Mouse (Mus musculus) lung, embryonic 16.5 days (tissue): Measurements from ENCODE around the gene Kmo. TPM values are rescaled to one million over a fixed set of nuclear protein-coding genes. Genes with fewer than 3 reads are reported as not detected.

Source experiments
- ATAC-seq: fragments of 200-750 bp; cut with Nextera tagmentation; 2 replicates; pipeline ENCODE4 v1.8.0; 2017; ENCODE audit warnings: low read depth, mild to moderate bottlenecking, moderate library complexity
- H3K27ac ChIP-seq: fragments of 300-500 bp; sonication (generic); 2 replicates; pipeline ENCODE4 v1.5.1; 2014; ENCODE audit warnings: mild to moderate bottlenecking, control low read depth, low read length
- H3K27me3 ChIP-seq: fragments of 300-500 bp; sonication (generic); 2 replicates; pipeline ENCODE4 v1.6.1; 2014; ENCODE audit warnings: low read depth, low read length, mixed read lengths; ENCODE audit not compliant: control insufficient read depth, insufficient read depth
- H3K36me3 ChIP-seq: fragments of 300-500 bp; sonication (generic); 2 replicates; pipeline ENCODE4 v1.6.1; 2014; ENCODE audit warnings: low read length; ENCODE audit not compliant: control insufficient read depth, insufficient read depth
- H3K4me1 ChIP-seq: fragments of 300-500 bp; sonication (generic); replicated peaks from 2 replicates; pipeline ENCODE4 v1.6.1; 2014; ENCODE audit warnings: low read length, mixed read lengths; ENCODE audit not compliant: control insufficient read depth, insufficient read depth
- H3K4me2 ChIP-seq: fragments of 300-500 bp; sonication (generic); 2 replicates; pipeline ENCODE4 v1.6.1; 2014; ENCODE audit warnings: low read depth, low read length, control low read depth
- H3K4me3 ChIP-seq: fragments of 300-500 bp; sonication (generic); 2 replicates; pipeline ENCODE4 v1.5.1; 2014; ENCODE audit warnings: mild to moderate bottlenecking, low read length, control low read depth
- H3K9ac ChIP-seq: fragments of 300-500 bp; sonication (generic); 2 replicates; pipeline ENCODE4 v1.6.1; 2014; ENCODE audit warnings: low read length, control low read depth
- H3K9me3 ChIP-seq: fragments of 300-500 bp; sonication (generic); 2 replicates; pipeline ENCODE4 v1.6.1; 2016; ENCODE audit warnings: low read length; ENCODE audit not compliant: control insufficient read depth
- WGBS: fragments of 180-500 bp; shearing (Covaris S2); extraction: QIAGEN DNeasy Blood & Tissue Kit; methylation state at CpG from one replicate; pipeline ENCODE4 v1.1.7; 2014; 5-methylcytosine and 5-hydroxymethylcytosine counted together
- polyA plus RNA-seq: library from polyadenylated mRNA; unstranded; fragments of >200 nt; fragmentation: Nextera tagmentation; extraction: Ambion mirVana; gene quantifications from 2 replicates; pipeline ENCODE4 v1.2.1, GENCODE M21; 2015

The Kmo gene
- polyA plus RNA-seq, 1 experiment from 2014 or later, result 0.31 TPM

DNA sequence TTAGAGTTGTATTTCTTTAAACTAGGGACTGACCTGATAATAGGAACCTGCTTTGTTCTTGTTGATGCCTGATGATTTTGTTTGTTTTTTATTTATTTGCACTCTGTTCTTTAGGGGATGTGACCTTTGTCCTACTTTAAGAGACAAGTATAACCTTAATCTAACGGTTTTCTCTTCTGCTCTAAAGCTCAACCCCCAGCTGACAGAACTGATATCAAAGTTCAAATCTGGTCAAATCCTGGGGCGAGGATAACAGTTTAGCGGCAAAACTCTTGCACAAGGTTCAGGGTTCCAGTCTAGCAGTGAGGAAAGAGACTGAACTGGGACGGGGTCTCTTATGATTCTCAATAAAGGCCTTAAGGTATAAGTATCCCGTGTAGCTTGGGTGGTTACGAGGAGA lies 9.1 kb downstream of the Kmo start:
- Histone ChIP-seq H3K9me3 (no peaks in the 10 kb centered on the region), H3K4me1 (peaks cover 5% of the 10 kb centered on the region), H3K27ac (no peak overlapping the region), H3K9ac (no peak overlapping the region), H3K36me3 (no peaks in the 10 kb centered on the region), H3K4me3 (no peak overlapping the region), H3K27me3 (no peaks in the 10 kb centered on the region), H3K4me2 (no peak overlapping the region)
- 80% methylated on average over 6 of the region's 6 CpGs for WGBS
- no peak for ATAC-seq

DNA sequence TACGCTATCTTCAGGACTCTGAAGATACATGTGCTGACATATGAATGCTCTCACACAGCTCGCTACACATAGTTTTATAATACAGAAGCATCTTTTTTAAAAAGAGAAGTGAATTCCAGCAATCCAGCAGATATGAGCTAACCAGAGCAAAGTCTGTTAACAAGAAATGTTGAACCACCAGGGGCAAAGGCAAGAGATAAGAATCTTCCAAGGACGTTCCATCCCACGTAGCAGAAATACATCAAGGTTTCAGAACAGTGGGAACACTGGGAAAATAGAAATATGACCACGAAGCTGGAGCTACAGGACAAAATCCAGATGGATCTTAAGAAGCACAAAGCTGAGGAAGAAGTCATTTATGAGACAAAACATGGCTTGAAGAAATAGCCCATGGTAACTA lies 10.2 kb downstream of the Kmo start:
- WGBS, result 73% methylated on average over 5 of the region's 5 CpGs
- no peaks in the 10 kb centered on the region for H3K36me3 ChIP-seq
- no peaks in the 10 kb centered on the region for H3K27me3 ChIP-seq
- H3K9ac ChIP-seq, result no peak overlapping the region
- H3K27ac ChIP-seq, result no peak overlapping the region
- no peak overlapping the region for H3K4me3 ChIP-seq
- H3K4me2 ChIP-seq, result no peak overlapping the region
- ATAC-seq, result no peak
- H3K4me1 ChIP-seq, result no peaks in the 10 kb centered on the region
- no peaks in the 10 kb centered on the region for H3K9me3 ChIP-seq

DNA sequence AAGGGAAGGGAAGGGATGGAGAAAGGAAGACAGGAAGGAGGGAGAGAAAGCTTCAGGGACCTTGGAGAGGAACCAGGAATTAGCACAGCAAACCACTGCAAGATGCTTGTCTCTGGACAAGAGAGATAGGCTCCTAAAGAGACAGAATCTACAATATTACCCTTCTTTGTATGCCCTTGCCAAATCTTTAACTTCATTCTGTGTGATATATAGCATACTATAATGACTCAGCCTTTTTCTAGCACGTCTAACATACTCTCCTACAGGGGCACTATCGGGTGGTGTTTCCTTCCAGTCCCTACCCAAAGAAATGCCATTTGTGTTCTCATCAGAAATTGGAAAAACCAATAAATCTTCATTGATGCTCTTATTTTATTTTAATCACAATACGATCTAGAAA lies 10.9 kb downstream of the Kmo start:
- no peaks in the 10 kb centered on the region for H3K9me3 ChIP-seq
- no peaks in the 10 kb centered on the region for H3K36me3 ChIP-seq
- no peak for ATAC-seq
- H3K27me3 ChIP-seq, result no peaks in the 10 kb centered on the region
- no peak overlapping the region for H3K4me2 ChIP-seq
- H3K9ac ChIP-seq, result no peak overlapping the region
- H3K4me3 ChIP-seq, result no peak overlapping the region
- H3K4me1 ChIP-seq, result no peaks in the 10 kb centered on the region
- H3K27ac ChIP-seq, result no peak overlapping the region
- 84% methylated on average over 3 of the region's 3 CpGs for WGBS

DNA sequence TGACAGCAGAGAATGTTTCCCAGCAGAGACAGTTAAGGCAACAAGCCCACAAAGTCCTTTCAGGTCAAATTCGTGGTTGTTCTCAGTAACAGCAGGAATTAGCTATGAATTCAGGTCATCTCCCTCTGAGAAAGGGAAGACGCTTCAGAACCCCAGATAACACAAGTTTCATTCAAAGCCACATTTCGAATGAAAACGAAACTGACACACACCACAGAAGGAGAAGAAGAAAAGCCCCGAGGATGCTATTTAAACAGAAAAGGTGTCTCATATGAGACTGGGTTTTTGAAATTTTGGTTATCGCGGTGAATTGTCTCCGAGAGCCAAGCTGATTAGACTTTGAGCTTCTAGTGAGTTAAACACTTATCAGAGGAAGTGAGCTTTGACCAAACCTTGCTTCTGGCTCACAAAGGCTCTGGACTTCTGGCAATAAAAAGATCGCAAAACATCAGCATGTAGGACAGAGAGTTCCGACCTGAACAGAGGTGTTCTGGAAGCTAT lies 11.6 kb downstream of the Kmo start:
- Histone ChIP-seq H3K9ac (no peak overlapping the region), H3K4me2 (no peak overlapping the region), H3K4me3 (no peak overlapping the region), H3K4me1 (no peaks in the 10 kb centered on the region), H3K27ac (no peak overlapping the region), H3K27me3 (no peaks in the 10 kb centered on the region), H3K9me3 (no peaks in the 10 kb centered on the region), H3K36me3 (no peaks in the 10 kb centered on the region)
- no peak for ATAC-seq
- WGBS, result 70% methylated on average over 10 of the region's 10 CpGs

DNA sequence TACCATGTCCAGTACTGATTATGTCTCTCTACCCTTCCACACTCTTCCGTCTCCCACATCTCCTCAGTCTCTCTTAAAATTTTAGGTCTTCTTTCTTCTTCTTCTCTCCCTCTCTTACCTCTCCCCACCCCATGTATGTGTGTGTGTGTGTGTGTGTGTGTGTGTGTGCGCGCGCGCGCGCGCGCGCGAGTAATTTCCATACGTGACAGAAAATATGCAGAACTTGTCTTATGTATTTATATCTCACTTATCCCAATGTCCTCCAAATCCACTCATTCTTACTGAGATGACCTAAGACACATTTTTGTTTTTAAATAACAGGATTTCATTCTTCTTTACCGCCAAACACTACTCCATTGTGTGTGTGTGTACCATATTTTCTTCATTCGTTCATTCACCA lies 12.3 kb downstream of the Kmo start:
- no peak overlapping the region for H3K4me2 ChIP-seq
- ATAC-seq, result no peak
- 96% methylated on average over 13 of the region's 14 CpGs for WGBS

DNA sequence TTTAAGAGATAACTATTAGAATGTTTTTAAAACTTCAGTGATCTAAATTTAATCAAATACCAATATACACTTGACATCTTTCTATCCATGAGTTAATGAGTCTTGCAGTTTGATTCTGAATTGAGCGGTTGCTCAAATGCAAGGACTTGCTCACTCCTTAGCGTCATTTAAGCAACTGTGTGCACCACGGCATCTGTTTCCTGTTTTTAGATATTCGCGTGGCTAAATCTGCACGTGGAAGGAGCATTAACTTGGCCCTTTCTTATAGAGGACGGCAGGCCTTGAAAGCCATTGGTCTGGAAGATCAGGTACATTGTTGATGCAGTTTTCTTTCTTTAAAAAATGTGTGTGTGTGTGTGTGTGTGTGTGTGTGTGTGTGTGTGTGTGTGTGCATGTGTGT lies 17.5 kb downstream of the Kmo start:
- Histone ChIP-seq H3K36me3 (no peaks in the 10 kb centered on the region), H3K27ac (no peak overlapping the region), H3K9me3 (no peaks in the 10 kb centered on the region), H3K4me1 (no peaks in the 10 kb centered on the region), H3K9ac (no peak overlapping the region), H3K4me2 (no peak overlapping the region), H3K27me3 (no peaks in the 10 kb centered on the region), H3K4me3 (no peak overlapping the region)
- ATAC-seq, result no peak
- WGBS, result 54% methylated on average over 7 of the region's 7 CpGs

More for the DNA sequence above, 12.3 kb downstream of the Kmo start:
- Histone ChIP-seq H3K36me3 (no peaks in the 10 kb centered on the region), H3K27ac (no peak overlapping the region), H3K4me1 (no peaks in the 10 kb centered on the region), H3K27me3 (no peaks in the 10 kb centered on the region), H3K4me3 (no peak overlapping the region), H3K9me3 (no peaks in the 10 kb centered on the region), H3K9ac (no peak overlapping the region)

DNA sequence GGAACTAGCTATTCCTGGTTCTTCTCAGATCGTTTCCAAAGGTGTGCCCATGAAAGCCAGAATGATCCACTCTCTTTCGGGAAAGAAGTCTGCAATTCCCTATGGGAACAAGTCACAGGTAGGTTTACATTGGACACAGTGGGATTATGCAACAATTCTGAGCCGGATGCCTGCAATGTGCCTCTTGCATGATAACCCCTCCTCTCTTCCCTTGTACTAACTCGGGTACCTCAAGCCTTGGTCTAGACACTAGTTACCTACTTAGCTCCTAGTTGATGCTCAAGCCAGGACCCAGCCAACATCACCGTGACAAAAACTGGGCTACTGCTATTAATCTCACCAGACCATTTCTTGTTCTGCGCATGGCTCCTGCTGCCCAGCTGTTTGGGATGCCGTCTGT lies 18.9 kb downstream of the Kmo start:
- no peak overlapping the region for H3K4me3 ChIP-seq
- no peak overlapping the region for H3K9ac ChIP-seq
- H3K36me3 ChIP-seq, result no peaks in the 10 kb centered on the region
- H3K4me2 ChIP-seq, result no peak overlapping the region
- no peak for ATAC-seq
- no peaks in the 10 kb centered on the region for H3K9me3 ChIP-seq
- no peak overlapping the region for H3K27ac ChIP-seq
- no peaks in the 10 kb centered on the region for H3K4me1 ChIP-seq
- H3K27me3 ChIP-seq, result no peaks in the 10 kb centered on the region
- 82% methylated on average over 7 of the region's 7 CpGs for WGBS

DNA sequence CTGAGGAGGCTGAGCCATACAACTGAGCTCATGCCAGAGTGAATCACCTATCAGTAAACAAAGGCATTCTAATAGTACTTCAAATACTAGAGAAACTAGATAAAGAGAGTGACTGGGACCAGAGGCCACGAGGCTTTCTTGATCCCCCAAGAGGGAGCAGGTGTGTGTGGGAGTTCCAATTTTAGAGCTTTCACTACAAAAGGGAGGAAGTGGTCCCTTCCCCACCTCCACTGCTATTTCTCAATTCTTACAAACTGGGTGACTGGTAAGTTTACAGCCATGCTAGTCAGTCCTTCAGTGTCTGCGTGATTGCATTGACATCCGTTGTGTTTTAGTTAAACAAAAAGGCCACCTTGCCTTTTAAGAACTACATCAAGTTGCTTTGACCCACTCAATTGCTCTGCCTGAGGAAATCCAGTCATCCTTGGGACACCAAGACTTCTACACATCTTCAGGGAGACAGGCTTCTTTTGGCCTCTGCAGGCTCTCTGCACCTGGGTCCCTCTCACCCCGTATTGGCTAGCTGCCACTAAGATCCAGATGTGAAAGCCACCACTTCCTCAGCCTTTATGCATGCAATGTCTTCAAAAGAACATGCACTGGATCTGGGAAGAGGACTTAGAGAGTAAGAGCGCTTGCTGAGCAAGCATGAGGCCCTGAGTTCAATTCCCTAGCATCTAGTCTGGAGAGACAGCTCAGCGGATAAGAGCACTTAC lies 20.4 kb downstream of the Kmo start:
- Histone ChIP-seq H3K36me3 (no peaks in the 10 kb centered on the region), H3K4me2 (no peak overlapping the region), H3K9me3 (no peaks in the 10 kb centered on the region), H3K27ac (no peak overlapping the region), H3K4me3 (no peak overlapping the region), H3K9ac (no peak overlapping the region), H3K4me1 (no peaks in the 10 kb centered on the region), H3K27me3 (no peaks in the 10 kb centered on the region)
- no peak for ATAC-seq
- WGBS, result 64% methylated on average over 6 of the region's 6 CpGs

DNA sequence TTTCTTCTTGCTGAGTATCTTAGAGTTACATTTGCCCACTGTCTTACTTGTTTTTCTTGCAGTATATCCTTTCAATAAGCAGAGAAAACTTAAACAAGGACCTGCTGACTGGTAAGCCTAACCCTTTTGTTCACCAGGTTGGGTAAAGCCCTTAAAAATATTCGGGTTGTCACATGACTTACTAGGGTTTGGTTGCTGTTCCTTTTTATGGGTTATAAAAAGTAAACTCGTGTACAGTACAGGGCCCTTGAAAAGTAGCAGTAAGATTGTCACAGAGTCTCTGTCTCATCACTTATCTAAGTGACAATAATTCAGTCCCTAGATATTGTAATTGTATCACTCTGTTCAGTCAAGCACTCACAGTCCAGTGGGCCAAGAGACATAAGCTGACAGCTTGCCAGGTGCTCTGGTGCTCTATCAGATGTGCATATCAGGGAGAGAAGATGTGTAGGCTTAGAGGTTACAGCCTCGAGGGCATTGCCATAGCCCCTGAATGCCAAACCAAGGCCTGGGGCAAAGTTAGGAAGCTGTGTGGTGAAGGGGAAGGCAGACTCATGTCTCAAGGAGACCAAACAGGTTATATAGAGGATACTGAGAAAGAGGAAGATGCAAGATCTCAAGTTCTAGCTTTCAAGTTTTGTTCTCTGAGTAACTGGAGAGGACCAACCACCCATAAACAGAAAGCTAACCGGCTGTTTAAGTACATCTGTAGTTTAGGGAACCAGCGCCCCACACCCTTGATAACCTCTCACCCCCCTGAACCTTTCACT lies 23.5 kb downstream of the Kmo start:
- Histone ChIP-seq H3K4me1 (no peaks in the 10 kb centered on the region), H3K4me2 (no peak overlapping the region)
- WGBS, result 43% methylated on average over 5 of the region's 5 CpGs

More for the DNA sequence above, 23.5 kb downstream of the Kmo start:
- no peaks in the 10 kb centered on the region for H3K9me3 ChIP-seq
- no peaks in the 10 kb centered on the region for H3K36me3 ChIP-seq
- H3K27me3 ChIP-seq, result no peaks in the 10 kb centered on the region
- H3K27ac ChIP-seq, result no peak overlapping the region
- no peak for ATAC-seq
- H3K9ac ChIP-seq, result no peak overlapping the region
- H3K4me3 ChIP-seq, result no peak overlapping the region
